ENCODE assay signal across 8 mouse cellular contexts in the genomic region with DNA sequence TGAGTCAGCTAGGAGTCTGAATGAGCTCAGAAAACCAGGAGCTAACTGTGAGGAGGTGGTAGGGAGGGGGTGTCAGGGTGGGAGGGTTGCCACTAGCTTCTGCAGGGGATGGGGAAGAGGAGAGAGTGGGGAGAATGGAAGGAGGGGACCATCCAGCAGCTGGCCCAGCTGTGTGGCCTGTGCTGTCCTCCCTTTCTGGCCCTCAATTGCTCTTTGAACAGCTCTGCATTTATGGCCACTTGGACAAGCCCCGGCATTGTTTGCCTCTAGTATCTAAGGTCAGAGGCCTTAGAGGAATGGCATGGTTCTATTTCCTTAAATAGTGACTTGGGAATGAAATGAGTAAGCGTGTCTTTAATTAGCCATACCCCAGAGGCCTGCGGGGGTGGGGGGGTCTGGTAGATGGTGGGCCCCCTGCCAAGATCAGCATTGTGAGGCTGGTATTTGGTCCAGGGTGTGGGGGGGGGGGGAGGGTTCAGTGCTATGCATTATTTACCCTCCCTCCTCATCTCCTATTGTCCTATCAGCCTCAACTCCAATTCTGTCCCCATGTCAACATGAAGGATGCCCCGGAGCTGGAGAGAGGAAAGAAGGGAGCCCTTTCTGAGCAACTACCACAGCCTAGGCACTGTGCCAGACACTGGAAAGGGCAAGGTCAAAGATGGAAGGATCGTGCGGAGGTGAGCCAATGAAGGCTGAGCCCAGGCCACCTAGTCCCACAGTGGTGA.
DNase-seq lines count a peak whose midpoint lies in the region; ATAC-seq lines count a peak whose summit lies in the region.

No protein-coding gene starts in this region.

- H3K36me3 ChIP-seq in hindbrain, embryonic 10.5 days: no peaks in the 10 kb centered on the region
- H3K36me3 ChIP-seq in liver, embryonic 16.5 days (ENCODE audit: control insufficient read depth, insufficient read depth): no peaks in the 10 kb centered on the region

- 13% methylated on average over 6 of the region's 6 CpGs for WGBS in hindbrain, embryonic 10.5 days
- WGBS in liver, embryonic 16.5 days (ENCODE audit: insufficient replicate concordance): 53% methylated on average over 6 of the region's 6 CpGs

- H3K9ac ChIP-seq in liver, embryonic 16.5 days (ENCODE audit: low read depth, low read length): no peak overlapping the region

- peak; percentile 50 to 56 for DNase-seq in heart, adult 18-20 months
- DNase-seq in heart, adult 8-10 months (ENCODE audit: low spot score): no peak
- DNase-seq in embryo, embryonic 9.5 days (ENCODE audit: extremely low spot score): peak; percentile 61
- DNase-seq in hindbrain, embryonic 10.5 days (ENCODE audit: low spot score): peak; percentile 54
- DNase-seq in cerebellum, postnatal 14 days: no peak
- DNase-seq in urinary bladder, postnatal 10 days (ENCODE audit: low spot score): no peak
- no peak for DNase-seq in urinary bladder, postnatal 25 days (ENCODE audit: low spot score)

- no peaks in the 10 kb centered on the region for H3K9me3 ChIP-seq in hindbrain, embryonic 10.5 days
- H3K9me3 ChIP-seq in liver, embryonic 16.5 days (replicated peaks; ENCODE audit: control insufficient read depth, low read length): no peaks in the 10 kb centered on the region

- ATAC-seq in liver, embryonic 16.5 days (ENCODE audit: low read depth): peak; percentile 47; the same call in 1 of the 2 replicates

- no peak overlapping the region for H3K4me2 ChIP-seq in liver, embryonic 16.5 days (ENCODE audit: low read depth, low read length)

- peaks cover 69% of the 10 kb centered on the region for H3K27me3 ChIP-seq in hindbrain, embryonic 10.5 days (ENCODE audit: insufficient read depth, poor library complexity, severe bottlenecking)
- no peaks in the 10 kb centered on the region for H3K27me3 ChIP-seq in liver, embryonic 16.5 days (ENCODE audit: control insufficient read depth, insufficient read depth, low read depth, low read length)

- no peak overlapping the region for H3K4me3 ChIP-seq in hindbrain, embryonic 10.5 days
- no peak overlapping the region for H3K4me3 ChIP-seq in liver, embryonic 16.5 days (ENCODE audit: low read depth, low read length)

- peaks cover 38% of the 10 kb centered on the region for H3K4me1 ChIP-seq in hindbrain, embryonic 10.5 days (replicated peaks)
- peaks cover 3% of the 10 kb centered on the region for H3K4me1 ChIP-seq in liver, embryonic 16.5 days (ENCODE audit: control insufficient read depth, low read depth, low read length)

- H3K27ac ChIP-seq in hindbrain, embryonic 10.5 days: peak overlapping the region; percentile 72
- no peak overlapping the region for H3K27ac ChIP-seq in liver, embryonic 16.5 days (ENCODE audit: low read length)

Comparison
In these comparisons a context has a peak if more than half of its experiments do, and no peak if none do; other contexts are left out.
1. DNase-seq: peak in heart, adult 18-20 months (2 of 2), embryo, embryonic 9.5 days (single experiment) and hindbrain, embryonic 10.5 days (single experiment); none in heart, adult 8-10 months (single experiment), cerebellum, postnatal 14 days (0 of 2), urinary bladder, postnatal 10 days (single experiment) and urinary bladder, postnatal 25 days (single experiment).